ENCODE assay signal across 10 mouse cellular contexts in the genomic region with DNA sequence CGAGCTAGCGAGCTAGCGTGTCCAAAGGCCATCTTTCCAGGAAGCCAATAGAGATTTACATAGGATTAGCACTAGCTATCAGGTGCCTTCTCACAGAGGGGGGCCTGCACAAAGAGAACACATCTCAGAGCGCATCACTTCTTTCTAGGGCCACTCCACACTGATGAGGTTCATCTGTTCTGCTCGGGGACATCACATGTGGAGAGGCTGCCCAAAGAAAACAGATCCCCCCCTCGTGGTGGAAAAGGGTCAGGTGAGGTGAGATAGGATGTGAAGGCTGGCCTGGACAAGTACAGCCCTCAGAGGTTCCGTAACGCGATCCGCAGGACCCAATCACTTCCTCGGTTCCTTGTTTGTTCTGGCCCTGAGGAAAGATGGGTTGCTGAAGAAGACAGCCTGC.
DNase-seq lines count a peak whose midpoint lies in the region; ATAC-seq and TF ChIP-seq lines count a peak whose summit lies in the region.
"Had no signal": no experiment of that assay in that cellular context is flagged by ENCODE, and none has a peak within 500 bp of the region (broad histone marks: within the 10 kb centered on the region; RNA-seq: fewer than 3 reads in every experiment).

No protein-coding gene starts in this region.

- H3K4me3 ChIP-seq in midbrain, embryonic 15.5 days, result no peak overlapping the region
- no peak overlapping the region for H3K4me3 ChIP-seq in midbrain, embryonic 13.5 days (replicated peaks)
- H3K4me3 ChIP-seq in heart, postnatal 0 days (ENCODE audit: low read depth, low read length), result no peak overlapping the region
- no peak overlapping the region for H3K4me3 ChIP-seq in liver, embryonic 14.5 days (ENCODE audit: insufficient read depth in 1 of 2, low read depth in 2 of 2, low read length in 2 of 2)
- no peak overlapping the region for H3K4me3 ChIP-seq in hindbrain, embryonic 11.5 days (ENCODE audit: low read depth, low read length)
- H3K4me3 ChIP-seq: intestine, embryonic 15.5 days; stomach, embryonic 15.5 days had no signal

- H3K9ac ChIP-seq in midbrain, embryonic 15.5 days, result no peak overlapping the region
- H3K9ac ChIP-seq in midbrain, embryonic 13.5 days (replicated peaks), result no peak overlapping the region
- no peak overlapping the region for H3K9ac ChIP-seq in heart, postnatal 0 days (replicated peaks; ENCODE audit: low read depth, low read length)
- H3K9ac ChIP-seq in liver, embryonic 14.5 days (replicated peaks), result no peak overlapping the region
- no peak overlapping the region for H3K9ac ChIP-seq in hindbrain, embryonic 11.5 days (ENCODE audit: low read depth, low read length)
- H3K9ac ChIP-seq: intestine, embryonic 15.5 days; stomach, embryonic 15.5 days had no signal

- 0 out of 2 replicates have a peak, but pooled peaks have one; percentile 19 for ATAC-seq in midbrain, embryonic 15.5 days (replicated peaks)
- no peak for ATAC-seq in midbrain, embryonic 13.5 days
- no peak for ATAC-seq in heart, postnatal 0 days (ENCODE audit: insufficient read depth, low read depth)
- no peak for ATAC-seq in liver, embryonic 14.5 days (ENCODE audit: insufficient read depth)
- no peak for ATAC-seq in megakaryocyte progenitor cell, adult 5-6 weeks (replicated peaks; ENCODE audit: poor library complexity)
- no peak for ATAC-seq in hindbrain, embryonic 11.5 days (ENCODE audit: low FRiP score)
- ATAC-seq: intestine, embryonic 15.5 days had no signal

- H3K27me3 ChIP-seq in midbrain, embryonic 15.5 days (replicated peaks), result no peaks in the 10 kb centered on the region
- H3K27me3 ChIP-seq in midbrain, embryonic 13.5 days, result no peaks in the 10 kb centered on the region
- no peaks in the 10 kb centered on the region for H3K27me3 ChIP-seq in heart, postnatal 0 days (ENCODE audit: control insufficient read depth, insufficient read depth, low read length)
- no peaks in the 10 kb centered on the region for H3K27me3 ChIP-seq in liver, embryonic 14.5 days (ENCODE audit: control insufficient read depth, insufficient read depth, low read length)
- H3K27me3 ChIP-seq in hindbrain, embryonic 11.5 days (ENCODE audit: control insufficient read depth, insufficient read depth, low read length), result no peaks in the 10 kb centered on the region
- H3K27me3 ChIP-seq: intestine, embryonic 15.5 days; stomach, embryonic 15.5 days had no signal

- TF ChIP-seq CTCF in heart, postnatal 0 days (IDR thresholded peaks at IDR 0.05; ENCODE audit: low read depth), result no peak
- TF ChIP-seq CTCF in liver, embryonic 14.5 days (IDR thresholded peaks at IDR 0.05; ENCODE audit: low read depth), result peak; percentile 35; the same call in 1 of the 2 replicates

- peak; percentile 55 for DNase-seq in cerebellum, adult 9-10 months
- no peak for DNase-seq in cerebellum, postnatal 4 days (ENCODE audit: low spot score in 2 of 2)
- DNase-seq in heart, postnatal 0 days (ENCODE audit: low spot score), result peak; percentile 16
- DNase-seq in liver, embryonic 14.5 days (ENCODE audit: low read depth in 3 of 3, low spot score in 3 of 3), result no peak
- DNase-seq in hindbrain, embryonic 11.5 days (ENCODE audit: low spot score), result no peak

- peaks cover 10% of the 10 kb centered on the region for H3K36me3 ChIP-seq in midbrain, embryonic 15.5 days (replicated peaks)
- peaks cover 25% of the 10 kb centered on the region for H3K36me3 ChIP-seq in midbrain, embryonic 13.5 days
- H3K36me3 ChIP-seq in heart, postnatal 0 days (replicated peaks; ENCODE audit: control insufficient read depth, insufficient read depth, low read length), result peaks cover 28% of the 10 kb centered on the region
- H3K36me3 ChIP-seq in liver, embryonic 14.5 days (replicated peaks; ENCODE audit: control insufficient read depth, insufficient read depth, low read depth), result peaks cover 8% of the 10 kb centered on the region
- peaks cover 7% of the 10 kb centered on the region for H3K36me3 ChIP-seq in hindbrain, embryonic 11.5 days (ENCODE audit: control insufficient read depth, insufficient read depth, low read length)

- 63% methylated on average over 11 of the region's 11 CpGs for WGBS in midbrain, embryonic 15.5 days
- 63% methylated on average over 11 of the region's 11 CpGs for WGBS in midbrain, embryonic 13.5 days
- 57% methylated on average over 11 of the region's 11 CpGs for WGBS in heart, postnatal 0 days
- WGBS in liver, embryonic 14.5 days (ENCODE audit: insufficient replicate concordance), result 76% methylated on average over 11 of the region's 11 CpGs
- 65% methylated on average over 11 of the region's 11 CpGs for WGBS in hindbrain, embryonic 11.5 days

- no peaks in the 10 kb centered on the region for H3K4me1 ChIP-seq in midbrain, embryonic 15.5 days
- H3K4me1 ChIP-seq in midbrain, embryonic 13.5 days (replicated peaks), result no peaks in the 10 kb centered on the region
- H3K4me1 ChIP-seq in heart, postnatal 0 days (ENCODE audit: control insufficient read depth, insufficient read depth), result no peaks in the 10 kb centered on the region
- H3K4me1 ChIP-seq in liver, embryonic 14.5 days (replicated peaks; ENCODE audit: control insufficient read depth in 2 of 2, insufficient read depth in 2 of 2, low read length in 1 of 2), result peaks cover 6 to 27% of the 10 kb centered on the region in 2 experiments
- no peaks in the 10 kb centered on the region for H3K4me1 ChIP-seq in hindbrain, embryonic 11.5 days (replicated peaks; ENCODE audit: control insufficient read depth, insufficient read depth, low read length)
- H3K4me1 ChIP-seq: intestine, embryonic 15.5 days; stomach, embryonic 15.5 days had no signal

- H3K27ac ChIP-seq in midbrain, embryonic 15.5 days, result no peak overlapping the region
- no peak overlapping the region for H3K27ac ChIP-seq in midbrain, embryonic 13.5 days
- no peak overlapping the region for H3K27ac ChIP-seq in heart, postnatal 0 days (ENCODE audit: low read depth)
- no peak overlapping the region for H3K27ac ChIP-seq in liver, embryonic 14.5 days
- no peak overlapping the region for H3K27ac ChIP-seq in hindbrain, embryonic 11.5 days (ENCODE audit: low read depth, low read length)
- H3K27ac ChIP-seq: intestine, embryonic 15.5 days; stomach, embryonic 15.5 days had no signal

- H3K9me3 ChIP-seq in midbrain, embryonic 15.5 days, result peaks cover 7% of the 10 kb centered on the region
- peaks cover 8% of the 10 kb centered on the region for H3K9me3 ChIP-seq in midbrain, embryonic 13.5 days
- H3K9me3 ChIP-seq in heart, postnatal 0 days (replicated peaks; ENCODE audit: control insufficient read depth, low read length), result peaks cover 4% of the 10 kb centered on the region
- peaks cover 5% of the 10 kb centered on the region for H3K9me3 ChIP-seq in liver, embryonic 14.5 days (ENCODE audit: control insufficient read depth, low read length)
- H3K9me3 ChIP-seq in hindbrain, embryonic 11.5 days (ENCODE audit: control insufficient read depth, low read length), result peaks cover 5% of the 10 kb centered on the region; the same call in 1 of the 2 replicates

- no peak for TF ChIP-seq EP300 in heart, postnatal 0 days (IDR thresholded peaks at IDR 0.05; ENCODE audit: low read depth)
- TF ChIP-seq EP300 in liver, embryonic 14.5 days (IDR thresholded peaks at IDR 0.05; ENCODE audit: low read depth), result no peak

- no peak overlapping the region for H3K4me2 ChIP-seq in midbrain, embryonic 15.5 days
- no peak overlapping the region for H3K4me2 ChIP-seq in midbrain, embryonic 13.5 days (replicated peaks)
- H3K4me2 ChIP-seq in heart, postnatal 0 days (ENCODE audit: low read depth, low read length), result no peak overlapping the region
- H3K4me2 ChIP-seq in liver, embryonic 14.5 days (ENCODE audit: low read depth), result no peak overlapping the region
- no peak overlapping the region for H3K4me2 ChIP-seq in hindbrain, embryonic 11.5 days (replicated peaks; ENCODE audit: low read depth, low read length)
- H3K4me2 ChIP-seq: intestine, embryonic 15.5 days; stomach, embryonic 15.5 days had no signal

Comparison
In these comparisons a context has a peak if more than half of its experiments do, and no peak if none do; other contexts are left out.
1. DNase-seq: peak in cerebellum, adult 9-10 months (single experiment) and heart, postnatal 0 days (single experiment); none in cerebellum, postnatal 4 days (0 of 2), liver, embryonic 14.5 days (0 of 3) and hindbrain, embryonic 11.5 days (single experiment).